Mouse (Mus musculus) NIH3T3 (cell line): Measurements from ENCODE around the gene Emc8.

Experiments used
- DNase-seq: peaks from one replicate; pipeline ENCODE4 v3.0.0-alpha.2; 2012; ENCODE audit warnings: low read depth

Emc8 gene

DNA sequence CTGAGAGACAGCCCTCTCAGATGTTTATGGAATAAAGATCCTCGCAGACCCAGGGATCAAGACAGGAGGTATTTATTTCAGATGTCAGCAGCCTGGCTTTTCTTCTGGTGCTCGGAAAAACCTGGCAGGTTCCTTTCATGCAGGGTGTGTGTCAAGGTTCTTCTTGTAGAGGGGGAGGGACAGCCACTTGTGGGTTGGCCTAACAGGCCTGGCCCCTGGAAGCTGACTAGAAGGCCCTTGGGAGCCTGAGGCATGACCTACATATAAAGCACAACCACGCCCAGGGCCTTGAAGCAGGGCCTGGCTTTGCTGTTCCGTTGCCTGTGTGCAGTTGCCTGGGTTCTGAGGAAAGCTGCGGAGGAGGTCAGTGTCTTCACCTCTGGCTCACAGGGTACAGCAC is 16.7 kb upstream of the Emc8 start:
- no peak for DNase-seq

DNA sequence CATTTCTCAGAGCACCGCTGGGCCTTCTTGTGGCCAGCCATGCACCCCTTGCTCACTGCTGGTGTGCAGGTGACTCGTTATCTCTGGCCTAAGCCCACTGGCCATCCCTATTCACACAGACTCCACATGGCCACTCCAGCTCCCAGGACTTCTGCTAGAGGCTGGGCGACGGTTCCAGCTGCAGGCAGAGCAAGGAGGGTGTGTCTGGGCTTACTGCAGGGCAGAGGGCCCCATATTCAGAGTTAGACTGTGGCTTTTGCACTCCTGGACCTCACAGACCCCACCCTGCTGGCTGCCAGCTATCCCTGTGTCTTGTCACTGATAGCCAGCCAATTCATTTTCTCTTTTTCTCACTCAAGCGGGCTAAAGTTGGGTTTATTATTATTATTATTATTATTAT is 15.7 kb upstream of the Emc8 start:
- no peak for DNase-seq

DNA sequence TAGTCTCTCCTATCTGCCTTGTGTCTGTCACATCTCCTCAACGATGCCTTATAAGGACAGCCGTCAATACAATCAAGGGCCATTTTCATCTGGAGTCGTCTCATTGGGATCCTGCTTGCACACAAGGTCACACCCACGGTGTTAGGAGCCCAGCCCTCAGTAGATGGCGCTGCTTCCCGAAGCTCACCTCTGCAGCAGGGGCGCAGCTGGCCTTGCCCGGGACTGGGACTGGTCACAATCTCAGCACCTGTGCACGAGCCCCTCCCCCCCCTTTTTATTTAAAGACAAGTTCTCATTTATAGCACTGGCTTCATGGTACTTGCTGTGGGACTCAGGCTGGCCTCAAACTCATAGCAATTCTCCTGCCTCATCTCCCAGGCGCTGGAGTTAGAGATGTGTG is 15.2 kb upstream of the Emc8 start:
- DNase-seq: peak; percentile 56

DNA sequence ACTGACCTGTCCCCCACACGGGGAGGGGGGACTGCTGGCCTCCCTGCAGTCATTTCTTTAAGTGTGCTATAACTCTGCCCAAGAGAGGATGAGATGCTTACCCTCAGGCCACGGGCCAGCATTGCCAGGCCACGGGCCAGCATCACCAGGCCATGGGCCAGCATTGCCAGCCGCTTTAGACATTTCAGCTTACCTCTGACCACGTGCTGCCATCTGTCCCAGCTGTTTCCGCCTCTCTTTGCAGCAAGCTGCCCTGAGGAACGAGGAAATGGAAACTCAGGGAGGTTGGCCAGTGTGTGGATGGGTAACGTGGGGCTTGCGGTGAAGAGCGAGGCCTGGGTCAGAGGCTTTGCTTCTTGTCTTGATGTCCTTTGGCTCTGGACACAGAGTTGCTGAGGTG is 12.7 kb upstream of the Emc8 start:
- no peak for DNase-seq

DNA sequence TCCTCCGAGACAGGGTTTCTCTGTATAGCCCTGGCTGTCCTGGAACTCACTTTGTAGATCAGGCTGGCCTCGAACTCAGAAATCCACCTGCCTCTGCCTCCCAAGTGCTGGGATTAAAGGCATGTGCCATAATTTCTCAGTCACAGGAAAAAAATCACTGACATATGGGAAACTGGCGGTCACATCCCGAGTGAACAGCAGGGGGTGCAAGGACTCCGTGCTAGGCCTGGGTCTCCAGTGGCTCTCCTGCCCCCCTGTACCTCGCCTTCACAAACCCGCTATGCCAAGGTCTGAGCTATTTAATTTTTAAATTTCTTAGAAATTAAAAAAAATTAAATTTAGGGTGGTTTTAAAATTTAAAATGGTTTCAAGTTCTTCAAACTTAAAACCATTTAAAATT is 12.0 kb upstream of the Emc8 start:
- DNase-seq: peak; percentile 62

DNA sequence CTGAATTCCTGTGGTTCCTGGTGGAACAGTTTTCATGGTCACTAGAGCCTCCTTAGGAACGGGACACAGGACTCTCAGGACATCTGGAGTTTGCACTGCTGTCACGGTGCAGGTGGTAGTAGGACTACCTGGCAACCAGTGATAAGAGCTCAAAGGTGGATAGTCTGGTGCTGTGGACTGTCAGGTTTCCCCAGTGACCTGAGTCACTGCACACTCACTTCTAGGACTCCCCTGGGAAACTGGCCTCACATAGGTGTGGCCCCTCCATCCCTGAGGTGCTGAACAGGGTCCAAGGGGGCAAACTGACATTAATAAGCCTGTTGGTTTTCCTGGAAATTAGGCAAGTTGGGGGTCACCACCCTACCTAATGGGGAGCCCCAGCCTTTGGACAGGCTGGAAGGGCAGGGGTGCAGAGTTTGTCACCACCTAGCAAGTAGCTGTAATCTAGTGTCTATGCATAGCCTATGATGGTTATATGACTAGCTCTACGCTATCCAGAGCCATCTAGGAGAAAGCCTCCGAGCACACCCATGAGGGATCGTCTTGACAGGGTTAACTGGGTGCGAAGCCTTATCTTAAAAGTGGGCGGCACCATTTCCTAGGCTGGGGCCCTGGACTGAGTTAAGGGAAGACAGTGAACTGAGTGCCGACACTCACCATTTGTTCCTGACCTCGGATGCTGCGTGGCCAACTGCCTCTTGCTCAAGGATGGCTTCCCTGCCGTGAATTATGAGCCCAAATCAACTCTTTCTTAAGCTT is 11.4 kb upstream of the Emc8 start:
- no peak for DNase-seq

DNA sequence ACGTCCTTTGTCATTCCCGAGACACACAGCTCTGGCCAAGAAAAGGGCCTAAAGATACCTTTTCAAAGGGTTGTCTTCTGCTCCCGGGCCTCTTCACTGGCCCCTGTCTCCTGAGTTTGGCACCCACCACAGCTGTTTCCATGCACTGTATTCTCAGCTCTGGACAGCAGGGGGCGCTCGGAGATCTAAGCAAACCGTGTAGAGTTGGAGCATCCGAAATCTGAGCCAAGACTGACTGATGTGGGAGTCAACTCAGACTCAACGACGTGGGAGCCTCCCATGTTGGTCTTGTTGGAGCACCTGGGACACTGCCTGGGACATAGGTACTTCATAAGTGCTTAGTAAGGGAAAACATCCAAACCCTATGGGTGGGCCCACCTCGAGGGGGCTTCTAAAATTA is 10.1 kb upstream of the Emc8 start:
- DNase-seq: peak; percentile 91

DNA sequence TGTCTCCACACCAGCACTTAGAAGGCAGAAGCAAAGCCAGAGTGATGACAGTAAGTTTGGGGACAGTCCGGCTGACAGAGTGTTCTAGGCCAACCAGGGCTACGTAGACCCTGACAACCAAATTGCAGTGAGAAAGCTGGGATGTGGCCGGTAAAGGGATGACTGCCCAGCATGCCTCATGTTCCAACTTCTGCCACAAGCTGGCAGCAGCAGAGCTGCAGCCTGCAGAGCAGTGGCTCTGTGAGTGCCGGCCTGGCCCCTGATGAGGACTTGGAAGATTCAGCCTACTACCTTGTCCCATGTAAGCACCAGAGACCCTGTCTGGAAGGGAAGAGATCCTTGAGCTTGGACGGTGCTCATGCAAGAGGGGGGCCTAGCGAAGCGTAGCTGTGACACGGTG is 7.3 kb upstream of the Emc8 start:
- no peak for DNase-seq

DNA sequence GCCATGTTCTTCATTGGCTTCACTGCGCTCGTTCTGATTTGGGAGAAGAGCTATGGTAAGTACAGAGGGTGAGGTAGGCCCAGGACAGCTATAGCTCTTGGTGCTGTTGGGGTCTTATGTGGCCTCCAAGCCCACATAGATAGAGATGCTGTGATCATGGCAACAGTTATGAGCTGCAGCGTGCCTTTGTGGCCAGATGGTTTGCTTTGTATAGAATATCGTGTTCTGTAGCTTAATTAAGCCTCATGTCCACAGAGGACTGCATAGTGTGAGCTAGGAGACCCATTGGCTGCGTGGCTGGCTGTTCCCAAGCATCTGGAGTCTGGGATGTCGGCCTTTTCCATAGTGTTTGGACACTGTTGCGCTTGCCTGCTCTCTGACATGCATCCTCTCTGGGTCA is 4.9 kb upstream of the Emc8 start:
- no peak for DNase-seq

DNA sequence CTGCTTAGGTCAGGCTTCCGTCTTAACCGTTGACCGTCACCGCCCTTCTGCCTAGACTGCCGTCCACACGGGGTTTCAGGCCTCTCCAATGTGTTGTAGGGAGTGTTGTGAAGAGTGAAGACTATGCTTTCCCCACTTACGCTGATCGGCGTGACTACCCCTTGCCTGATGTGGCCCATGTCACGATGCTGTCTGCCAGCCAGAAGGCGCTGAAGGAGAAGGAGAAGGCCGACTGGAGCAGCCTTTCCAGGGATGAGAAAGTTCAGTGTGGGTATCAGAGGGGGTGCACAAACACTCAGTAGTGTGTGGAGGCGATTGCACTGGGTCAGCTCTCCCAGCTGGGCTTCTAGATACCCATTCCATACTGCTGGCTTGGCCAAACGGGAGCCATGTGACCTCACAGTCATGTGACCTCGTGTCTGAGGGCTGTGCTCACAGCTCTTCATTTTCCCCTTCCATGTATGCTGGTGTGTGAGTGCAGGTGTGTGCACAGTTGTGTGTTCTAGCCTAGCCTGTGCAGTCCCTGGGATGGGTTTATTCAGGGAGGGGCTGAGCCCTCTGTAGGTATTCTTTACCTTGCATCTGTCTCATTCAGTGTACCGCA is 4.4 kb upstream of the Emc8 start:
- DNase-seq: no peak

DNA sequence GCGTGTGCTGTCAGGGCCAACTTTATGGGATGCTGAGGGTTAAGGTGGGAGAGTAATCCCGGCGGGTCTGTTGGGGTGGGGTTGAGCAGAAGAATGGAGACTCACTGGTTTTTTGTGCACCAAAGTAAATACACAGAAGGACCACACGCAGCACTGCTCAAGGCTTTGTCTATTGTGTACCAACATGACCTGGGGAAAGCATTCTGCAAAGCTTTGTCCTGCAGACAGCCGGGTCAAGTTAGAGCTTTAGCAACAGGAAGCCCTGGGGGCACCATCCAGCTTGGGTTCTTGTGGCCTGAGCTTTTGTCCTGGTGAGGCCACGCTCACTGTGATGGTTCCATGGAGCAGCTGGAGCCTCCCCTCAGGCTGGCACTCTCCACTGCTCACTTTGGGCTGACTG is 3.4 kb upstream of the Emc8 start:
- DNase-seq: no peak

DNA sequence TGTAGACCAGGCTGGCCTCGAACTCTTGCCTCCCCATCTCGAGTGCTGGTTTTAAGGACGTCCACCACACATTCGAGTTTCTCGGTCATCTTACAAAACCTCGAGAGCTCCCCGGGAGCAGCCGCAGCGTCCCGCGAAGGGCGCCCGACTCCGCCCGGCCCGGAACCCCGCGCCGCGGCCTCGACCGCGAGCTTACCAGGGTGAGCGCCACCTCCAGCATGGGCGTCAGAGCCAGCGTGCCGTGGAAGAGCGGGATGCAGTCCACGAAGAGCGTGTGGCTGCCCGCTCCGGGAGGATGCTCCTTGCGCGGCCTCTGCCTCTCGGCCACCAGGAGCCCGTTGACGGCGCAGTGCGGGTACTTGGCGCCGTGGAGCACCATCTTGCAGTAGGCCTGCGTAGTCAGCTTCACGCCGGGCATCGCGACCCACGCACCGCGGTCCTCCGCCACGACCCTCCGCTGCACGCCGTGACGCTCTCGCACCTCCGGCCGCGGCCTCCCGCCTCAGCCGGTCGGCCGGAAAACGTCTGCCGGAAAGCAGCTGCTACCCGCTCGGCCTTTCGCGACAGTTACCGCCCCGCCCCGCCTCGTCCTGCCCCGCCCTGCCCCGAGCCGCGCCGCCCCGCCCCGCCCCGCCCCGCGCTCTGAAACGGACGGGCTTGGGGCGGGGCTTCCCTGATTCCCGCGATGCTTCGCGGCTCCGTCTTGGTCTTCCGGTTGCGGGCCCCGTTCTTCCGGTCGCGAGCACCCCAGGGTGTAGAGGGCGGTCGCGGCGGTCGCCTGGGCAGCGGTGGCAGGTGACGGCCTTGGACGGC is 606 bp downstream of the Emc8 start, which contains the start of the genes Gm27021 and Cox4i1:
Gm27021 (minus strand) TSS at position 519 of the 813 bp plus-strand sequence.
Cox4i1 (plus strand) TSS at position 662 of the 813 bp plus-strand sequence.
- peak; percentile 97 for DNase-seq

DNA sequence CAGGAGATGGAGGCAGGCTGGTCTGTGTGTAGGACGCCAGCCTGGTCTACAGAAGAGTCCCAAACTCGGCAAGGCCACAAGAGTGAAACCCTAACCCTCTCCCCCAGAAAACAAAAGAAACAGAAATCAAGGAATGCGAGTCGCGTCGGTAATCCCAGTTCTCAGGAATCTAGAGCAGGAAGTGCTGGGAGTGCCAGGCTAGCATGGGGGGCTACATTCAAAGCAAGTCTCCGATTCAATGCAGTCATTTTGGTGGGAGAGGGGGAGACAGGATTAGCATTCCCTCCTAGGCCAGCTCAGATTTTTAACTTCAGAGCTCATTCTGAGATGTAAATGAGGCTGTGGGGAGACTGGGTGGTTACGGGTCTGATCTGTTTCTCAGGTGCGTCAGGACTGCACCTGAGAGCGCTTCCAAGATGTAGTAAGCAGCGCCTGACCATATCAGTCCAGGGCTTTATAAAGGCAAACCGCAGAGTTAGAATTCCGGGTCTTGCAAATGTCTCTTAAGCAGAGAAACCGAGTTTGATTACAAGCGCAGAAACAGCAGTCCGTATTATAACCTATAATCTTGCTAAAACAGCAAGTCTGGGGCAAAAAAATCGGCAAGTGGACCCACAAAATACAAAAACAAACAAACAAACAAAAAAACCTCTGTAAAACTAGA is 1.4 kb downstream of the Emc8 start:
- DNase-seq: peak; percentile 22

DNA sequence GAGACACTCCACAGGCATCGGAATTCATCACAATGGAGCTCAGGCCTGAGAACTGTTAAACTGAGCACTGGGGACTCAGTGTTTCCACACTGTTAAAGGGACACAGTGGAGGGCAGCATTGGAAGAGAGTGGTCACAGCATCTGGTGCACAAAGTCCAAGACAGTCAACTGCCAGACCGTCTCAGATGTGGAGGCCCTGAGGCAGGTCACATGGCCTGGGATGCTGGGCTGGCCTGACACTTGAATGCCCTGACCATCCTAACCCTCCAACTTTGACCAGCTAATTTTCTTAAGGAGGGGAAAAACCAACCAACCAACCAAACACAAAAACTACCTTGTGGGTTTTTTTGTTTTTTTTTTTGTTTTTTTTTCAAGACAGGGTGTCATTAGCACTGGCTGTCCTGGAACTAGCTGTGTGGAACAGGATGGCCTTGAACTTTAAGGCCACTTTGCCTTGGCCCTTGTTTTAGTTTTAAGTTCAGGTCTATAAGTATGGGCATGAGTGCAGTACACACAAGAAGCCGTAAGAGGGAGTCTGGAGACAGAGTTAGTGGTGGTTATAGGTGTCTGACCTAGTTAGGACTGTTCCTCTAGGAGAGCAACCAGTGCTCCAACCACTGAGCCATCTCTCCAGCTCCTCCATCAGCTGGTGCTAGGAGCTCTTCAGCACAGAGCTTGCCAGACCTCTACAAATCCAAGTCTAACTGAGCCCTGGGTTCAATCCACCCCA is 2.5 kb downstream of the Emc8 start:
- peak; percentile 54 for DNase-seq

DNA sequence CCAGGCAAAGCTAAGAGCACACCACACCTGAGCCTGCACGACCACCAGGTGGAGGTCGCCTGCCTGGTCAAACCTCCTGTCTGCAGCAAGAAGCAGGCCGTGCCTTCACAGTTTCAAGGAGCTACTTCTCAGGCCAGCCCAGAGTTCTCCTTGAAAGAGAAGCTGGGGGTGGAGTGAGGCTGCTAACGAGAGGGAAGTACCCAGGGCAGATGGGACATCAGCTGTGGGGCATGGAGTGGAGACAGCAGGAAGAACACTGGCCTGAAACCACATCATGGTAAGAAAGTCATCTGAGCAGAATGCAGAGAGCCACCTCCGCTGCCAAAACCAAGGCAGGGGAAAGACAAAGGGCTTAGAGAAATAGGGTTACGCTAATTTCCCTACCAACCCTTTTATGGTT is 3.8 kb downstream of the Emc8 start:
- no peak for DNase-seq

DNA sequence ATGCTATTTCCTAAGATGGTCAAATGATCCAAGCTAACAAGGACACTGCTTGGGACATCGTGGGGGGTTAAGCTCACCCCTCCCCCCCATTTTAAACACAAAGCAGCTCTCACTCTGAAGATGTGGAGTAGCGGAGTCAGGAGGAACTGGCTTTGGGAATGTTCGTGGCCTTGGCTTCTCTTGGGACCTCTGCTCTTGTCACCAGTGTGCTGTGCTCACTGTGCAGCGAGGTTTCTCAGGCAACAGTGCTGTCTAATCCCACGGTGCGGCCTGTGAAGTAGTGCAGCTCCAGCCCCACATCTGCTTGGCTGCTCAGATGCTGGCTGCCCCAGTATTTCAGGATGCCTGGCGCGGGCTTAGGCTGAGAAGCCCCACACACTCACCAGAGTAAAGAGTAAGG is 11.0 kb downstream of the Emc8 start:
- no peak for DNase-seq

DNA sequence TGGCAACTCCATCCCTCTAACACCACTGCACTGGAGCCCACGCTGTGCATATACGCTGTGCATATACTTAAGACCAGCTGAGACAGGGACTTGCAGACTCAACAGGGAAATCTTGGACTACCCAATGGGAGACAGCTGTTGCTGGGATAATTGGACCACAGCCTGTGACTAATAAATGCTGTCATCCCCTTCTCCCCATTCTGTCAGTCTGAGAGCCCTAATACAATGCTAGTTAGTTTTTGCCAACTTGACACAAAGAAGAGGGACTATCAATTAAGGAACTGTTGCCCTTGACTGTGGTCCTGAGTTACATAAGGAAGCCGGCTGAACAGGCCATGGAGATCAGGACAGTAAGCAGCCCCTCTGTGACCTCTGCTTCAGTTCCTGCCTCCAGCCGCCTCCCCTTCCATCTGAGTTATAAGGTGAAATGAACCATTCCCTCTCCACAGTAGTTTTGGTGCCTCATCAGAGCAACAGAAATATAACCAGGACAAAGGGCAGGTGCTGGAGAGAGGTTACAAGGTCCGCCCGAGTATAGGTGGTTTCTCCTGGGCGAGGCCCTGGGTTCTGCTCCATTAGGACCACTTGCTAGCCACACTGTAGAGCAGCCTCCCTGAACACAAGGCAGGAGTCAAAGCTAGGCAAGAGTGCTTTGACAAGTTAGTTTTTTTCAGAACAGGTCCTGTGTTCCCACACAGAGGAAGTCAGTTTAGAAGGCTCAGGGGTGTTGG is 11.9 kb downstream of the Emc8 start:
- DNase-seq: no peak

DNA sequence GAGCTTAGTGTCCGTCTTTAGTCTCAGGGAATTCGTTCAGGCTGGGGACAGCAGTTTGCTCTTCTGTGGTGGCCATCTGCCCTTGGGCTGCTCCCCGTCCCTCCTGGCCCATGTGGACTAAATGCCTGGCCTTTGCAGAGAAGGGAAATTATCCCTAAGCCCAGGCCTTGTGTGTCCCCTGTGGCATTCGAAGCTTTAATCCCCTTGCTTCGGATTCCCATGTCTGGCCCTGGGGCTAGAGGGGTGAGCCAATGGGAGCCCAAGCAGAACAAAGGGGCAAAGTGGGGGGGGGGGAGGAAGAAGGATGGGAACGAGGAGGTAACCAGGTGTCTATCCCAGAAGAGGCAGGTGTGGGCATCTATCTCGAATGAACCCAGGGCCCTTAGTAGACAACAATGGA is 20.8 kb downstream of the Emc8 start, which contains the start of gene 1190005I06Rik:
1190005I06Rik (minus strand) TSS at position 101 of the 400 bp plus-strand sequence.
- no peak for DNase-seq

DNA sequence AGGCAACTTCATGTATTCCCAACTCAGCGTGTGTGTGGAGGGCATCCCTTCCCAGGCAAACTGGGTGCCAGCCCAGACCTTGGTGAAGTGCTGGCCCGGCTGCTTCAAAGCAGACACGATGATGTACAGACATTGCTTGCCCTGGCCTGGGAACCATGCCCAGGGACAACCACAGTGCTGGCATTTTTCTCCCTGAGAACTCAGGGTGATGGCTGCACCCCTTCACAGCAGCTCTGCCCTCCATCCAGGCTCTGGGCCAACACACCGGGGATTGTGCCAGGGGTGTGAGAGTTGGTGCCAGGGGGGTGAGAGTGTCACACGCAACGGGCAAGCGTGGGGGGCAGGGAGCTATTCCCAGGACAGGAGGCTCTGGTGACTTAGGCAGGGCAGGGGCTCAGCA is 23.7 kb downstream of the Emc8 start:
- DNase-seq: peak; percentile 80

DNA sequence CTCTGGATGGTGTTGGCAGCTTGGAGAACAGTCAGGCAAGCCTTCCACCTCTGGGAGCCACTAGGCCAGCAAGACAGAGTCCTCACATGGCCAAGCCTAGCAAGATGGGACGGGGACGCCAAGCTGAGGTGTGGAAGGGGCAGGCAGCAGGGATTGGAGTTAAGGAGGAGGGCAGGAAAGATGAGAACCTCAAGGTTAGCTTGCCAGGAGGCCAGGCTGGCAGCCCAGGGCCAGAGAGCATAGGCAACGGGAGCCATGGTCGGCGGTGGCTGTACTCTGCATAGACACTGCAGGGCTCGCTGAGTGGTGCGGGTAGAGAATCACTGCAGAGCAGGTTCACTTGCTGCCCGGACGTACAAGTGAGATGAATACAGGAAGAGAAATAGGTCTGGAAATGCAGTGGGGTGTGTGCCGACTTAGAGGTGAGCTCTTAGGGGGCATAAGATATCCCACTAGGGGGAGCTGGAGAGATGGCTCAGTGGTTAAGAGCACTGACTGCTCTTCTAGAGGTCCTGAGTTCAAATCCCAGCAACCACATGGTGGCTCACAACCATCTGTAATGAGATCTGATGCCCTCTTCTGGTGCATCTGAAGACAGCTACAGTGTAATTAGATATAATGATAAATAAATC is 26.2 kb downstream of the Emc8 start:
- DNase-seq: no peak
